Mouse (Mus musculus): Measurements from ENCODE around the gene Fam222a.

Fam222a gene

GRCm38 (mm10) chr5:114584293-114585104 lies 16.7 kb downstream of the Fam222a start:
- DNase-seq (ENCODE audit: low spot score), result no peak

- no peak for DNase-seq (ENCODE audit: low spot score)
Measured at GRCm38 (mm10) chr5:114585682-114586081, 17.9 kb downstream of the Fam222a start.

- peak; percentile 67 for DNase-seq (ENCODE audit: low spot score)
Measured at GRCm38 (mm10) chr5:114587908-114588307, 20.1 kb downstream of the Fam222a start.

GRCm38 (mm10) chr5:114588416-114588815 lies 20.6 kb downstream of the Fam222a start:
- no peak for DNase-seq (ENCODE audit: low spot score)

GRCm38 (mm10) chr5:114589026-114589425 lies 21.2 kb downstream of the Fam222a start:
- DNase-seq (ENCODE audit: low spot score), result no peak

- DNase-seq (ENCODE audit: low spot score), result no peak
Measured at GRCm38 (mm10) chr5:114589454-114589853, 21.6 kb downstream of the Fam222a start.

GRCm38 (mm10) chr5:114590043-114590913 lies 22.5 kb downstream of the Fam222a start:
- no peak for DNase-seq (ENCODE audit: low spot score)

GRCm38 (mm10) chr5:114591151-114591561 lies 23.3 kb downstream of the Fam222a start:
- no peak for DNase-seq (ENCODE audit: low spot score)

- DNase-seq (ENCODE audit: low spot score), result no peak
Measured at GRCm38 (mm10) chr5:114592463-114593160, 24.8 kb downstream of the Fam222a start.

GRCm38 (mm10) chr5:114593161-114593821 lies 25.5 kb downstream of the Fam222a start:
- DNase-seq (ENCODE audit: low spot score), result no peak

- DNase-seq (ENCODE audit: low spot score), result no peak
Measured at GRCm38 (mm10) chr5:114593949-114594348, 26.1 kb downstream of the Fam222a start.

- DNase-seq (ENCODE audit: low spot score), result no peak
Measured at GRCm38 (mm10) chr5:114594741-114595241, 27.0 kb downstream of the Fam222a start.

GRCm38 (mm10) chr5:114596604-114597003 lies 28.8 kb downstream of the Fam222a start:
- no peak for DNase-seq (ENCODE audit: low spot score)

GRCm38 (mm10) chr5:114597222-114597621 lies 29.4 kb downstream of the Fam222a start:
- DNase-seq (ENCODE audit: low spot score), result no peak

GRCm38 (mm10) chr5:114597652-114598051 lies 29.8 kb downstream of the Fam222a start:
- DNase-seq (ENCODE audit: low spot score), result no peak

- no peak for DNase-seq (ENCODE audit: low spot score)
Measured at GRCm38 (mm10) chr5:114602012-114602411, 34.2 kb downstream of the Fam222a start.

GRCm38 (mm10) chr5:114603975-114604374 lies 36.2 kb downstream of the Fam222a start:
- DNase-seq (ENCODE audit: low spot score), result no peak

GRCm38 (mm10) chr5:114604781-114605290 lies 37.0 kb downstream of the Fam222a start:
- no peak for DNase-seq (ENCODE audit: low spot score)

- no peak for DNase-seq (ENCODE audit: low spot score)
Measured at GRCm38 (mm10) chr5:114605981-114606380, 38.2 kb downstream of the Fam222a start.

GRCm38 (mm10) chr5:114607651-114608050 lies 39.8 kb downstream of the Fam222a start:
- peak; percentile 49 for DNase-seq (ENCODE audit: low spot score)

GRCm38 (mm10) chr5:114608516-114608915 lies 40.7 kb downstream of the Fam222a start:
- peak; percentile 77 for DNase-seq (ENCODE audit: low spot score)
